Mouse (Mus musculus): ENCODE data around the gene Tesc.

DNA sequence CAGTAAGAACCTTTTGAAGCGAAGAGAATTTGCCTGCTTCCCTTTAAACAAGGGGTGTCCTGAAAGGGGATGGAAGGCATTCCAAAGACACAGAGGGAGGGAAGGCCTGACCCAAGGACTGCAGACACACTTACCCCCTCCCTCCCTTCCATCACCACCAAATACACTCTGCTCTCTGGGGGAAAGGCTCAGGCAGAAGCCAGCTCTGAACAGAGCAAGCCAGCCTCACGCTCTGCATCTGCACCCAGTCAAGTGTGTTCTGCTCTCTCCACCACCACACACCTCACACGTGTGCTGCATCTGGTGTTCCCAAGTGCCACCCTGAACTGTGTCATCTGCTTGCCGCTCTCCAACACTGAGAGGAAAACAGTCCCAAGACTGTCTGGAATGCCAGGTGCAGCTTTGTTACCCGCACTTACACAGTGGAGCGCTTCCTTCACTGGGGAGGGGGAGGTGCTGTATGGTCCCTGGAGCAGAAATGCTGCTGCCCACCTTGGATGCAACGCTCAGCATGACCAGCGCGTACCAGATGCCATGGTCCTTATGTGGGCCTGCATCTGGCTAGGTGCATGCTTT is 53.9 kb downstream of the Tesc start:
- no peak for TF ChIP-seq POLR2A (IDR thresholded peaks at IDR 0.05; ENCODE audit: low read depth, low read length)
- TF ChIP-seq CTCF (IDR thresholded peaks at IDR 0.05; ENCODE audit: extremely low read depth, insufficient read depth, insufficient read length, insufficient replicate concordance) = no peak

Measured in spleen, adult 2 months (tissue).